22 mouse cellular contexts compared by ENCODE assay signal in the genomic region with DNA sequence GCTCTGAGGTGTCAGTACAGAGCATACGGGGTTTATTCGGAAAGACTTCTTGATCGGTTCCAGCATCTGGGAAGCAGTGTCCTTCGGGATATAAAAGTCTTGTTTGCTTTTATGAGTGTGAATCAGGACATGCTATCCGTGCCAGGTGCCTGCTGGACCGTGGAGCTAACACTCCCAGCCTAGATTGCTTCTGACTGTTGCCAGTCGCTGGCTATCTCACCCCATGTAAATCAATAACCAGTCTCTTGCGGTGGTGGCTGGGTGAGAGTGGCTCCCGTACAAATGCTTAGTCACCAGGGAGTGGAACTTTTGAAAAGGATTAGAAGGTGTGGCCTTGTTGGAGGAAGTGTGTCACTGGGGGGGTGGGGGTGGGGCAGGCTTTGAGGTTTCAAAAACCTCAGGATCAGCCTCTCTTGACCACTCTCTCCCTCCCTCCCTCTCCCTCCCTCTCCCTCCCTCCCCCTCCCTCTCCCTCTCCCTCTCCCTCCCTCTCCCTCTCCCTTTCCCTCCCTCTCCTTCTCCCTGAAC. TPM values are rescaled to one million over a fixed set of nuclear protein-coding genes. Genes with fewer than 3 reads are reported as not detected.
A peak's percentile ranks its signal among the peaks of the same experiment; 100 is the strongest.
DNase-seq lines count a peak whose midpoint lies in the region; ATAC-seq and TF ChIP-seq lines count a peak whose summit lies in the region.
"Had no signal": no experiment of that assay in that cellular context is flagged by ENCODE, and none has a peak within 500 bp of the region (broad histone marks: within the 10 kb centered on the region; RNA-seq: fewer than 3 reads in every experiment).

No protein-coding gene starts in this region.

- no peaks in the 10 kb centered on the region for H3K27me3 ChIP-seq in intestine, embryonic 15.5 days (replicated peaks)
- no peaks in the 10 kb centered on the region for H3K27me3 ChIP-seq in kidney, embryonic 14.5 days (ENCODE audit: control insufficient read depth, insufficient read depth, low read length)
- H3K27me3 ChIP-seq: forebrain, embryonic 15.5 days; heart, embryonic 12.5 days; midbrain, embryonic 12.5 days; neural tube, embryonic 15.5 days had no signal

- H3K9ac ChIP-seq in intestine, embryonic 15.5 days: no peak overlapping the region
- H3K9ac ChIP-seq in kidney, embryonic 14.5 days (ENCODE audit: low read depth, low read length): no peak overlapping the region
- H3K9ac ChIP-seq: forebrain, embryonic 15.5 days; heart, embryonic 12.5 days; lung, embryonic 14.5 days; midbrain, embryonic 12.5 days; neural tube, embryonic 15.5 days had no signal

- H3K4me1 ChIP-seq in intestine, embryonic 15.5 days (replicated peaks): no peaks in the 10 kb centered on the region
- H3K4me1 ChIP-seq in kidney, embryonic 14.5 days (ENCODE audit: control insufficient read depth, insufficient read depth, low read length): no peaks in the 10 kb centered on the region
- H3K4me1 ChIP-seq in lung, adult 2 months (ENCODE audit: control insufficient read depth, insufficient read depth, low read length): no peaks in the 10 kb centered on the region
- H3K4me1 ChIP-seq: embryonic facial prominence, embryonic 10.5 days; forebrain, embryonic 15.5 days; heart, embryonic 12.5 days; hindbrain, embryonic 10.5 days; midbrain, embryonic 12.5 days; neural tube, embryonic 15.5 days had no signal

- 56% methylated on average over 9 of the region's 9 CpGs for WGBS in intestine, embryonic 15.5 days
- 58% methylated on average over 9 of the region's 9 CpGs for WGBS in kidney, embryonic 14.5 days
- 73% methylated on average over 9 of the region's 9 CpGs for WGBS in lung, adult 2 months

- no peak overlapping the region for H3K27ac ChIP-seq in intestine, embryonic 15.5 days
- no peak overlapping the region for H3K27ac ChIP-seq in kidney, embryonic 14.5 days (ENCODE audit: low read depth, low read length)
- H3K27ac ChIP-seq: embryonic facial prominence, embryonic 10.5 days; forebrain, embryonic 15.5 days; hindbrain, embryonic 10.5 days; midbrain, embryonic 12.5 days; neural tube, embryonic 15.5 days had no signal

- no peak overlapping the region for H3K4me3 ChIP-seq in intestine, embryonic 15.5 days (replicated peaks)
- no peak overlapping the region for H3K4me3 ChIP-seq in kidney, embryonic 14.5 days (ENCODE audit: low read length)
- no peak overlapping the region for H3K4me3 ChIP-seq in lung, adult 2 months (replicated peaks; ENCODE audit: extremely low read depth, low read depth, low read length)
- H3K4me3 ChIP-seq: embryonic facial prominence, embryonic 10.5 days; forebrain, embryonic 15.5 days; heart, embryonic 12.5 days; hindbrain, embryonic 10.5 days; midbrain, embryonic 12.5 days; myocyte; neural tube, embryonic 15.5 days had no signal

- ATAC-seq in intestine, embryonic 15.5 days: peak; percentile 83
- peak; percentile 72; the same call in 1 of the 2 replicates for ATAC-seq in kidney, embryonic 14.5 days (ENCODE audit: low FRiP score, low TSS enrichment)
- ATAC-seq in megakaryocyte-erythroid progenitor cell, adult 5-6 weeks (replicated peaks; ENCODE audit: low FRiP score, low TSS enrichment, poor library complexity, severe bottlenecking): no peak
- ATAC-seq in monocyte, adult 5-6 weeks (replicated peaks; ENCODE audit: insufficient number of reproducible peaks, low FRiP score, low TSS enrichment, poor library complexity, severe bottlenecking): no peak
- ATAC-seq: forebrain, embryonic 15.5 days; inflammation-experienced regulatory T-cells, adult 6 months had no signal

- peak; percentile 41 for DNase-seq in ES-CJ7 (ENCODE audit: low read depth, low spot score)
- DNase-seq in kidney, postnatal 4 days: peak; percentile 54 to 69
- DNase-seq in MN1 (ENCODE audit: low spot score): no peak
- DNase-seq in lung, adult 2 months: no peak
- DNase-seq: adrenal gland, adult 8-10 months; liver; lung, embryonic 14.5 days; lung, postnatal 4 days had no signal

- H3K4me2 ChIP-seq in intestine, embryonic 15.5 days (replicated peaks): no peak overlapping the region
- H3K4me2 ChIP-seq in kidney, embryonic 14.5 days (replicated peaks; ENCODE audit: low read depth, low read length): no peak overlapping the region
- H3K4me2 ChIP-seq: forebrain, embryonic 15.5 days; heart, embryonic 12.5 days; lung, embryonic 14.5 days; midbrain, embryonic 12.5 days; neural tube, embryonic 15.5 days had no signal

- no peaks in the 10 kb centered on the region for H3K9me3 ChIP-seq in intestine, embryonic 15.5 days
- H3K9me3 ChIP-seq in kidney, embryonic 14.5 days (ENCODE audit: control insufficient read depth, low read length): no peaks in the 10 kb centered on the region
- H3K9me3 ChIP-seq: forebrain, embryonic 15.5 days; heart, embryonic 12.5 days; neural tube, embryonic 15.5 days had no signal

- no peak for TF ChIP-seq POLR2A in lung, adult 2 months (IDR thresholded peaks at IDR 0.05; ENCODE audit: borderline replicate concordance, extremely low read depth, low read depth, low read length)

- no peak for TF ChIP-seq CTCF in lung, adult 2 months (IDR thresholded peaks at IDR 0.05; ENCODE audit: insufficient read depth, low read length)

- H3K36me3 ChIP-seq in intestine, embryonic 15.5 days: no peaks in the 10 kb centered on the region
- no peaks in the 10 kb centered on the region for H3K36me3 ChIP-seq in kidney, embryonic 14.5 days (ENCODE audit: control insufficient read depth, insufficient read depth, low read length)
- H3K36me3 ChIP-seq: embryonic facial prominence, embryonic 10.5 days; forebrain, embryonic 15.5 days; heart, embryonic 12.5 days; hindbrain, embryonic 10.5 days; midbrain, embryonic 12.5 days; neural tube, embryonic 15.5 days had no signal

RNA-seq across cellular contexts. Expression of a gene that starts 16.9 kb away (rescaled TPM):
- not detected in 2 replicates for polyA plus RNA-seq in intestine, embryonic 15.5 days (2015; fragmentation: Nextera tagmentation; extraction: Ambion mirVana)
- not detected in 2 replicates for polyA plus RNA-seq in kidney, embryonic 14.5 days (2014; fragmentation: Nextera tagmentation; extraction: Ambion mirVana)
- total RNA-seq in megakaryocyte-erythroid progenitor cell, adult 5-6 weeks (2014; fragmentation: Nextera tagmentation): not detected in 2 replicates
- not detected in 2 replicates for total RNA-seq in megakaryocyte-erythroid progenitor cell, adult 5-6 weeks (2017)
- polyA plus RNA-seq in lung, adult 2 months (2012; rRNA removed): 0.04 TPM in 1 of 2 replicates, not detected in the other
- not detected in 3 replicates for total RNA-seq in monocyte, adult 5-6 weeks (2017)
- polyA plus RNA-seq: C2C12; gonadal fat pad, adult 2 months; heart, embryonic 12.5 days; hindbrain, embryonic 10.5 days; inflammation-experienced regulatory T-cells, adult 6 months; midbrain, embryonic 12.5 days had no signal

RNA-seq across cellular contexts. Expression of a gene that starts 27.8 kb away (rescaled TPM):
- 47.0 and 53.1 TPM in 2 replicates for polyA plus RNA-seq in intestine, embryonic 15.5 days (2015; fragmentation: Nextera tagmentation; extraction: Ambion mirVana)
- polyA plus RNA-seq in kidney, embryonic 14.5 days (2014; fragmentation: Nextera tagmentation; extraction: Ambion mirVana): 34.4 and 44.6 TPM in 2 replicates
- 12.3 and 13.7 TPM in 2 replicates for total RNA-seq in megakaryocyte-erythroid progenitor cell, adult 5-6 weeks (2014; fragmentation: Nextera tagmentation)
- 13.7 and 43.1 TPM in 2 replicates for total RNA-seq in megakaryocyte-erythroid progenitor cell, adult 5-6 weeks (2017)
- polyA plus RNA-seq in lung, adult 2 months (2012; rRNA removed): 9.4 and 14.2 TPM in 2 replicates
- 61.3 to 80.6 TPM (median 68.6 TPM) in 3 replicates for total RNA-seq in monocyte, adult 5-6 weeks (2017)

RNA-seq across cellular contexts. Expression of a gene that starts 55.7 kb away (rescaled TPM):
- 0.98 and 1.2 TPM in 2 replicates for polyA plus RNA-seq in intestine, embryonic 15.5 days (2015; fragmentation: Nextera tagmentation; extraction: Ambion mirVana)
- polyA plus RNA-seq in kidney, embryonic 14.5 days (2014; fragmentation: Nextera tagmentation; extraction: Ambion mirVana): 0.38 and 0.60 TPM in 2 replicates
- total RNA-seq in megakaryocyte-erythroid progenitor cell, adult 5-6 weeks (2014; fragmentation: Nextera tagmentation): 0.47 and 1.2 TPM in 2 replicates
- total RNA-seq in megakaryocyte-erythroid progenitor cell, adult 5-6 weeks (2017): 0.19 and 20.9 TPM in 2 replicates
- 6.4 and 11.9 TPM in 2 replicates for polyA plus RNA-seq in lung, adult 2 months (2012; rRNA removed)
- total RNA-seq in monocyte, adult 5-6 weeks (2017): 10.4 to 18.5 TPM (median 16.8 TPM) in 3 replicates

Comparison
In these comparisons a context has a peak if more than half of its experiments do, and no peak if none do; other contexts are left out.
1. DNase-seq: peak in ES-CJ7 (single experiment) and kidney, postnatal 4 days (2 of 2); none in MN1 (single experiment) and lung, adult 2 months (single experiment).
2. ATAC-seq: peak in intestine, embryonic 15.5 days (single experiment) and kidney, embryonic 14.5 days (single experiment); none in megakaryocyte-erythroid progenitor cell, adult 5-6 weeks (single experiment) and monocyte, adult 5-6 weeks (single experiment).